Mouse (Mus musculus) lung, postnatal 10 days (tissue): ENCODE data around the gene Tbrg4.

Experiments used
- DNase-seq: peaks from one replicate; pipeline ENCODE4 v3.0.0; 2021

Tbrg4 gene

GRCm38 (mm10) chr11:6615250-6616205 lies 10.3 kb downstream of the Tbrg4 start:
- no peak for DNase-seq

GRCm38 (mm10) chr11:6605491-6606399 lies 20.1 kb downstream of the Tbrg4 start, which contains the start of gene Nacad:
Nacad (minus strand) TSS chr11:6606053.
- DNase-seq: peak; percentile 47

- peak; percentile 30 for DNase-seq
Measured at GRCm38 (mm10) chr11:6605021-6605481, 20.8 kb downstream of the Tbrg4 start.

GRCm38 (mm10) chr11:6604604-6604936 lies 21.3 kb downstream of the Tbrg4 start:
- no peak for DNase-seq

GRCm38 (mm10) chr11:6603887-6604603 lies 21.8 kb downstream of the Tbrg4 start:
- DNase-seq: peak; percentile 71

GRCm38 (mm10) chr11:6603224-6603623 lies 22.6 kb downstream of the Tbrg4 start:
- no peak for DNase-seq

- DNase-seq: no peak
Measured at GRCm38 (mm10) chr11:6602662-6603061, 23.2 kb downstream of the Tbrg4 start.

- DNase-seq: no peak
Measured at GRCm38 (mm10) chr11:6601649-6602480, 24.0 kb downstream of the Tbrg4 start.

- DNase-seq: no peak
Measured at GRCm38 (mm10) chr11:6600284-6600944, 25.5 kb downstream of the Tbrg4 start.

- no peak for DNase-seq
Measured at GRCm38 (mm10) chr11:6599831-6600230, 26.0 kb downstream of the Tbrg4 start.

- no peak for DNase-seq
Measured at GRCm38 (mm10) chr11:6599011-6599681, 26.7 kb downstream of the Tbrg4 start.

- peak; percentile 52 for DNase-seq
Measured at GRCm38 (mm10) chr11:6598191-6598889, 27.5 kb downstream of the Tbrg4 start.

- DNase-seq: no peak
Measured at GRCm38 (mm10) chr11:6597523-6597922, 28.3 kb downstream of the Tbrg4 start.

- DNase-seq: no peak
Measured at GRCm38 (mm10) chr11:6596616-6597015, 29.3 kb downstream of the Tbrg4 start.

- no peak for DNase-seq
Measured at GRCm38 (mm10) chr11:6596205-6596604, 29.7 kb downstream of the Tbrg4 start.

- DNase-seq: no peak
Measured at GRCm38 (mm10) chr11:6595339-6595738, 30.5 kb downstream of the Tbrg4 start.

- no peak for DNase-seq
Measured at GRCm38 (mm10) chr11:6594845-6595244, 31.0 kb downstream of the Tbrg4 start.

- DNase-seq: no peak
Measured at GRCm38 (mm10) chr11:6593406-6593805, 32.5 kb downstream of the Tbrg4 start.

- no peak for DNase-seq
Measured at GRCm38 (mm10) chr11:6590933-6591675, 34.8 kb downstream of the Tbrg4 start.
